Mouse (Mus musculus) bone marrow, adult 2 months (tissue): ENCODE data around the gene Ablim1. TPM values are rescaled to one million over a fixed set of nuclear protein-coding genes. Genes with fewer than 3 reads are reported as not detected.

Source experiments
- H3K27ac ChIP-seq: fragments of 200-500 bp; 2 replicates; pipeline ENCODE4 v1.5.1; 2012; ENCODE audit warnings: low read depth, mild to moderate bottlenecking, control low read depth, inconsistent platforms, low read length; ENCODE audit not compliant: control insufficient read depth, poor library complexity, insufficient read depth
- H3K4me1 ChIP-seq: fragments of 200-500 bp; 2 replicates; pipeline ENCODE4 v1.6.1; 2011; ENCODE audit warnings: low read length; ENCODE audit not compliant: control insufficient read depth, insufficient read depth
- H3K4me3 ChIP-seq: fragments of 200-500 bp; replicated peaks from 2 replicates; pipeline ENCODE3; 2011; ENCODE audit warnings: mild to moderate bottlenecking, low read depth, low read length, control low read depth; ENCODE audit not compliant: control insufficient read depth
- CTCF ChIP-seq: fragments of 200-500 bp; IDR thresholded peaks from 2 replicates; pipeline ENCODE4 v1.5.1; 2011; ENCODE audit warnings: low read length, control low read depth; ENCODE audit not compliant: control insufficient read depth, insufficient read depth
- POLR2A ChIP-seq: fragments of 200-500 bp; IDR thresholded peaks from 2 replicates; pipeline ENCODE4 v1.6.1; 2011; ENCODE audit warnings: low read depth, mild to moderate bottlenecking, control low read depth, low read length, borderline replicate concordance; ENCODE audit not compliant: control insufficient read depth
- WGBS: fragments of 180-500 bp; shearing (Covaris S2); methylation state at CpG from one replicate; pipeline ENCODE4 v1.1.7; 2018; 5-methylcytosine and 5-hydroxymethylcytosine counted together
- polyA plus RNA-seq: library from polyadenylated mRNA; stranded (reverse); fragments of >200 nt; gene quantifications from 2 replicates; pipeline ENCODE4 v1.2.4, GENCODE M21; 2011; ENCODE audit warnings: low replicate concordance; ENCODE audit not compliant: missing spikeins, insufficient read depth, insufficient read length

Ablim1 gene
- polyA plus RNA-seq, 1 experiment: 15.5 TPM

DNA sequence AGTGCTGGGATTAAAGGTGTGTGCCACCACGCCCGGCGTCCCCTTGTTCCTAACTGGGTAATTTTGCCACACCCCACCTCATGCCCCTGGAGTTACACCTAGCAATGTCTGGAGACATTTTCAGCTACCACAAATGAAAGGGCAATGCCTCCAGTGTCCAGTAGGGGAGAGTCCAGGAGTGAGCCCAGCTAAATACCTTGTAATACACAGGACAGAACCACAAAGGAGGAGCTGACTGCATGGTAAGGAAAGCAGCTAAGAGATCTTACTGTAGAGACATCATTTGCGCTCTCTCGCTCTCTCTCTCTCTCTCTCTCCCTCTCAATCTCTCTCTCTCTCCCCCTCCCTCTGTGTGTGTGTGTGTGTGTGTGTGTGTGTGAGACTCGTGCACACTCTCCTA is 120.8 kb downstream of the Ablim1 start:
- 71% methylated on average over 6 of the region's 6 CpGs for WGBS
- TF ChIP-seq CTCF (0 out of 2 replicates have a peak, but pooled peaks have one; percentile 12), POLR2A (no peak)

DNA sequence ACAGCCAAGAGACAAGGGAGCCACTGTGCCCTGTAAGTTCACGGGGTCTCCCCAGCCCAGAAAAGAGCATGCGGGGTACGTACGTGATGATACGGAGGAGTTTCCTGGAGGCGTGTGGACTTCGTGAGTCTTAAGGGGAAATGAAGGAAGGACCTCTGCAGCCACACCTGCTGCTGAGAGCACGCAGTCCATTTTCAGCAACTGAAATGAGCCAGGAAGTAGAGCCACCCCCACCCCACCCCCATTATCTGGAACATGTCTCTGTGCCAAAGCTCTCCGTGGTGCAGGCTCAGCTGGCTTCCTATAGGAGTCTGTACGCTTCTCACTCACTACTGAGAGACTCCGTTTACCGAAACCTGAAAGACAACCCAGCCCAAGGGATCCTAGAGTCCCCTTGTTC is 121.3 kb downstream of the Ablim1 start:
- Histone ChIP-seq H3K4me1 (no peaks in the 10 kb centered on the region; the same call in 1 of the 2 replicates), H3K27ac (no peak overlapping the region), H3K4me3 (no peak overlapping the region)
- TF ChIP-seq POLR2A (no peak), CTCF (no peak)
- WGBS: 72% methylated on average over 12 of the region's 12 CpGs

More for the DNA sequence above, 120.8 kb downstream of the Ablim1 start:
- Histone ChIP-seq H3K4me3 (no peak overlapping the region), H3K27ac (no peak overlapping the region), H3K4me1 (no peaks in the 10 kb centered on the region; the same call in 1 of the 2 replicates)

- Histone ChIP-seq H3K4me3 (no peak overlapping the region), H3K27ac (no peak overlapping the region), H3K4me1 (no peaks in the 10 kb centered on the region)
- TF ChIP-seq CTCF: no peak
- no peak for TF ChIP-seq POLR2A
- WGBS: 75% methylated on average over 1 of the region's 1 CpGs
Observed at GRCm38 (mm10) chr19:57191109-57191508, 123.6 kb downstream of the Ablim1 start.

GRCm38 (mm10) chr19:57189427-57189826 is 125.3 kb downstream of the Ablim1 start:
- WGBS: 64% methylated on average over 5 of the region's 5 CpGs
- no peak overlapping the region for H3K27ac ChIP-seq
- no peak overlapping the region for H3K4me3 ChIP-seq
- no peak for TF ChIP-seq CTCF
- no peak for TF ChIP-seq POLR2A
- H3K4me1 ChIP-seq: no peaks in the 10 kb centered on the region; the same call in 1 of the 2 replicates

- no peaks in the 10 kb centered on the region; the same call in 1 of the 2 replicates for H3K4me1 ChIP-seq
- TF ChIP-seq POLR2A: no peak
- TF ChIP-seq CTCF: no peak
- no peak overlapping the region for H3K27ac ChIP-seq
- H3K4me3 ChIP-seq: no peak overlapping the region
- WGBS: 24% methylated on average over 4 of the region's 4 CpGs
Observed at GRCm38 (mm10) chr19:57188553-57188952, 126.2 kb downstream of the Ablim1 start.

DNA sequence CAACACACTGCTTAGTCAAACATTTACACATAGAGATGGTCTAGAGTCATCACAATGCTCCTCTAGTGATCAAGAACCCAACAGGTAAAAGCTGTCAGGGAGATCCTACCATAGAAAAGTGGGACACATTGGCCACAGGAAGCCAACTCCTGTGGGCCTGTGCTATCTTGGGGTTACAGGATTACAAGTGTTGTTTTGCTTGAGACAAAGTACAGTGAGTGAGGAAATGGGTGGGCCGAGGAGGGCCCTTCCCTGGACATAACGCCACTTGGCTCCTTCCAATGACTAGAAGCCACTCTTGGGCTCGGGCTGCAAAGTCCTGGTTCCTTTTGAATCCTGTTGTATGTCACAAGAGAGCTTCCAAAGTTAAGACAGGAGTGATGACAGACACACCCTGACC is 129.7 kb downstream of the Ablim1 start:
- H3K27ac ChIP-seq: no peak overlapping the region
- WGBS: 71% methylated on average over 3 of the region's 3 CpGs
- TF ChIP-seq POLR2A: no peak
- TF ChIP-seq CTCF: no peak

DNA sequence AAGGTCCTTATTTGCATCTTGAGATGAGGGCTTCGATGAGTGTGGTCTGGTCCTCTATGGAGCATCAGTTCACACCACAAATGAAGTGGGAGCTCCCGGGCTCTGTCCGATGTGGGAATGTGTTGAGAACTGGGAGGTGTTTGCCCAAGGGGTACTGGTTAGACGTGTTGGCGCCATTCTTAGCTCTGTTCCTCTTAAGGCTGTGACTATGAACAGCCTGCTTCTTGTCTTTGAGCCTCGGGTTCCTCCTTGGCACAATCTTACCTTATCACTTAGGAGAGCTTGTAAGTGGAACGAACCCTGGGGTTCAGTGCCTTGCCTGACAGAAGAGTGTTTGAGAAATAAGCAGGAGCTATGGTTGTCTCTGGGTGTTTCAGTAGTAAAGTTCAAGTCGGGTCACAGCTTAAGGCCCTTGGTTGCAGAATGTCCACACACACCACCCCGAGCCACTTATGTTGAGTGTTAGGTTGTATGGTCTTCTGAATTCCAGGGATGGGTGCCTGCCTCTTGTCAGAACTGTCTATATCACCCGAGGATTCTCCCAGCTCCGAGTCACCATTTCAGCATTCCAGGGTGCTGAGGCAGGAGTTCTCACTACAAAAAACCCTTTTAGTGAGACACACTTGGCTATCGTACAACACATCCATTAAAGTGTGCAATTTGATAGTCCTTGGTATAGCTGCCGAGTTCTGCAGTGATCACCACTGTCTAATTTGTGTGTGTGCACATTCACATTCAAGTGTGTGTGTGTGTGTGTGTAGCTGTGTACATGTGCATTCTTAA is 131.6 kb downstream of the Ablim1 start:
- no peak for TF ChIP-seq POLR2A
- no peak for TF ChIP-seq CTCF
- no peak overlapping the region for H3K27ac ChIP-seq
- H3K4me1 ChIP-seq: no peaks in the 10 kb centered on the region; the same call in 1 of the 2 replicates
- no peak overlapping the region for H3K4me3 ChIP-seq
- 76% methylated on average over 13 of the region's 13 CpGs for WGBS

More for the DNA sequence above, 129.7 kb downstream of the Ablim1 start:
- Histone ChIP-seq H3K4me3 (no peak overlapping the region), H3K4me1 (no peaks in the 10 kb centered on the region; the same call in 1 of the 2 replicates)

DNA sequence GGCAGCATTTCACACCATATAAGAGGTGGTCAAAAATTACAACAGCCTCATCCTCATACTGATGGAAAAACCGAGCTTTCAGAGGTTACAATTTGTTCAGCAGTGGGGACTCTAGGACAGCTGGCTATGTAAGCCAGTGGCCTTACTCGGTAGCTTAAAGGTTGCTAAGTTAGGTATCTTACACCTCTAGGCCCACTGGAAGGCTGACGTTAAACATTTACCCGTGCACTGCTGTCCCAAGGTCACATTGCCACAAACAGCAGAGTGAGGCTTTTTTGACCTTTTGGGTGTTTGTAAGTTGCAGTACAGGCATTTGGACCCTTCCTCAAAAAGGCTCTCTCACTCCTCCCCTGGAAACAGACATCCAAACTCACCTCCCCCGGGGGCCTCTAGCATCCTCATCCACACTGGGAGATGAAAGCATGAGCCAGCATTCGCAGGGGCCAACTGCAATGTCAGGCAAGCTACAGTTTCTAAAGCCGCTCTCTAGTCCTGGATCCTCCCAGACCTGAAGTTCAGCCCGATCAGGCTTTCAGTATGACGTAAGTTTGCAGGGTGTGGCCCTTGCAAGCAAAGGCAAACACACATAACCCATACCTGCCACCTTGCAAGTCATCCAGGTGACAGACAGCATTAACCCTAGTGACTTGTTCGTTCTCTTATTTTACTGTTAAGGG is 132.7 kb downstream of the Ablim1 start:
- H3K27ac ChIP-seq: no peak overlapping the region

More for the DNA sequence above, 132.7 kb downstream of the Ablim1 start:
- Histone ChIP-seq H3K4me1 (no peaks in the 10 kb centered on the region; the same call in 1 of the 2 replicates), H3K4me3 (no peak overlapping the region)
- no peak for TF ChIP-seq POLR2A
- TF ChIP-seq CTCF: no peak
- WGBS: 84% methylated on average over 10 of the region's 10 CpGs
